Mouse (Mus musculus) ES-Bruce4 (cell line): ENCODE data around the gene Ldb3.

ENCODE experiments used
- CTCF ChIP-seq: IDR thresholded peaks from one replicate; pipeline ENCODE4 v1.8.1; 2011; ENCODE audit warnings: low read depth, low read length
- POLR2A ChIP-seq: IDR thresholded peaks from one replicate; pipeline ENCODE4 v1.8.1; 2011; ENCODE audit warnings: low read length; ENCODE audit not compliant: insufficient read depth

- no peak for TF ChIP-seq POLR2A
- no peak for TF ChIP-seq CTCF
Observed at GRCm38 (mm10) chr14:34623074-34623473, 34.6 kb upstream of the Ldb3 start.
